Mouse (Mus musculus) cerebellum, adult 9-10 months (tissue): ENCODE results near the gene Nusap1.
"Not testable (repeated sequence)": the region's sequence is repeated elsewhere in the genome, so short reads cannot be mapped to it uniquely, and the experiment has no call there.

Source experiments
- DNase-seq: peaks from one replicate; pipeline ENCODE4 v3.0.0; 2022

The Nusap1 gene

GRCm38 (mm10) chr2:119662220-119663182 is 44.4 kb downstream of the Nusap1 start, which contains the start of gene Ndufaf1:
Ndufaf1 (minus strand) TSS chr2:119662827.
- DNase-seq: peak; percentile 89

- DNase-seq: not testable (repeated sequence)
Measured at GRCm38 (mm10) chr2:119665744-119666143, 47.6 kb downstream of the Nusap1 start.

- DNase-seq: no peak
Measured at GRCm38 (mm10) chr2:119669010-119669409, 50.9 kb downstream of the Nusap1 start.

GRCm38 (mm10) chr2:119674525-119675214 is 56.6 kb downstream of the Nusap1 start, which contains the start of gene Rtf1:
Rtf1 (plus strand) TSS chr2:119675068.
- DNase-seq: peak; percentile 90

GRCm38 (mm10) chr2:119675215-119675784 is 57.2 kb downstream of the Nusap1 start:
- no peak for DNase-seq

GRCm38 (mm10) chr2:119675831-119676230 is 57.7 kb downstream of the Nusap1 start:
- no peak for DNase-seq

GRCm38 (mm10) chr2:119683706-119684105 is 65.6 kb downstream of the Nusap1 start:
- DNase-seq: no peak

GRCm38 (mm10) chr2:119692003-119692701 is 74.1 kb downstream of the Nusap1 start:
- DNase-seq: peak; percentile 18

- DNase-seq: no peak
Measured at GRCm38 (mm10) chr2:119694826-119695225, 76.7 kb downstream of the Nusap1 start.

- no peak for DNase-seq
Measured at GRCm38 (mm10) chr2:119696111-119696510, 78.0 kb downstream of the Nusap1 start.

GRCm38 (mm10) chr2:119698472-119698871 is 80.4 kb downstream of the Nusap1 start:
- no peak for DNase-seq

GRCm38 (mm10) chr2:119699962-119700361 is 81.9 kb downstream of the Nusap1 start:
- no peak for DNase-seq
